In the genomic region with DNA sequence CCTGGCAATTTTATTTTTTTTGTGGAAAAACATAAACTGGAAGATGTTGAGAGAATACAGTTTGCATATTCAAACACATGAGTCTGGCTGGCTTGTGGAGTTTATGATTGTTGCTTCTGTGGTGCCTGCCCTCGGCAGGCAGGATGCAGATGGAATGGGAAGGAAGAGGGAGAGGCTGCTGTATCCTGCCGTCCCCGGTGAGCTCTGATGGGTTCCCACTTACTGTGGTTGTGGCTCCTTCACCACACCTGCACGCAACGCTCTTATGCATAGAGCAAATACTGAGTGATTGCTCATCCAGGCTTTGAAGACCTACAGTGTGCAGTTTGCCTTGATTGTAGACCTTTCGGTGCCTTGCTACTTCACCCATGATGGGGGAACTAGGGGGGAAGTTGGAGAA, we compare ENCODE assay signal across 22 mouse cellular contexts. TPM values are rescaled to one million over a fixed set of nuclear protein-coding genes. Genes with fewer than 3 reads are reported as not detected.
A peak's percentile ranks its signal among the peaks of the same experiment; 100 is the strongest.
DNase-seq lines count a peak whose midpoint lies in the region; ATAC-seq lines count a peak whose summit lies in the region.
"Had no signal": no experiment of that assay in that cellular context is flagged by ENCODE, and none has a peak within 500 bp of the region (broad histone marks: within the 10 kb centered on the region; RNA-seq: fewer than 3 reads in every experiment).

No protein-coding gene starts in this region.

- H3K4me3 ChIP-seq in hindbrain, embryonic 14.5 days (replicated peaks; ENCODE audit: low read length) = no peak overlapping the region

- no peak overlapping the region for H3K9ac ChIP-seq in hindbrain, embryonic 14.5 days

- WGBS in hindbrain, embryonic 14.5 days = 90% methylated on average over 6 of the region's 6 CpGs

- peaks cover 19% of the 10 kb centered on the region for H3K36me3 ChIP-seq in hindbrain, embryonic 14.5 days (replicated peaks; ENCODE audit: control insufficient read depth, insufficient read depth)

- ATAC-seq in hematopoietic stem cell, adult 5-6 weeks (replicated peaks in 1 of 2; ENCODE audit: insufficient read depth in 1 of 2, low FRiP score in 2 of 2, low TSS enrichment in 1 of 2, low read depth in 1 of 2, poor library complexity in 2 of 2, severe bottlenecking in 2 of 2) = peak; percentile 75 to 87
- no peak for ATAC-seq in hindbrain, embryonic 14.5 days (ENCODE audit: low FRiP score)
- ATAC-seq: activated CD4-positive, CD25-positive, alpha-beta regulatory T cell, adult 4 months; CD4-positive, CD25-positive, alpha-beta regulatory T cell, adult 4 months; Patski had no signal

- H3K4me2 ChIP-seq in hindbrain, embryonic 14.5 days (replicated peaks) = no peak overlapping the region

- no peak overlapping the region for H3K27ac ChIP-seq in hindbrain, embryonic 14.5 days

- peaks cover 3% of the 10 kb centered on the region; the same call in 1 of the 2 replicates for H3K4me1 ChIP-seq in hindbrain, embryonic 14.5 days (replicated peaks; ENCODE audit: control insufficient read depth, insufficient read depth, low read length)

- no peaks in the 10 kb centered on the region for H3K27me3 ChIP-seq in hindbrain, embryonic 14.5 days (ENCODE audit: control insufficient read depth, insufficient read depth, low read length)

- DNase-seq in 416B (ENCODE audit: low read depth) = peak; percentile 40
- no peak for DNase-seq in lung, postnatal 10 days
- DNase-seq in hindbrain, embryonic 14.5 days (ENCODE audit: low spot score) = no peak
- DNase-seq: adrenal gland, adult 2 months; adrenal gland, adult 8-10 months; adrenal gland, postnatal 10 days; adrenal gland, postnatal 14 days; adrenal gland, postnatal 25 days; adrenal gland, postnatal 36 days; B cell, adult 2 months; cerebellum, adult 11 months; cerebellum, adult 11-12 months; cerebellum, adult 18-20 months; cerebellum, adult 2 months had no signal

- no peaks in the 10 kb centered on the region for H3K9me3 ChIP-seq in hindbrain, embryonic 14.5 days (ENCODE audit: control insufficient read depth, low read length)
- H3K9me3 ChIP-seq: G1E had no signal

RNA-seq across cellular contexts. Expression of a gene that starts 12.3 kb away (rescaled TPM):
- total RNA-seq in hematopoietic stem cell, adult 5-6 weeks (2017) = not detected in 2 replicates
- polyA plus RNA-seq in hindbrain, embryonic 14.5 days (2014; fragmentation: Nextera tagmentation; extraction: Ambion mirVana) = 1.2 and 1.5 TPM in 2 replicates
- total RNA-seq: CH12.LX, G1E, MEL had no signal
- polyA plus RNA-seq: activated CD4-positive, CD25-positive, alpha-beta regulatory T cell, adult 4 months; C2C12; CD4-positive, CD25-positive, alpha-beta regulatory T cell, adult 4 months; G1E had no signal

RNA-seq across cellular contexts. Expression of a gene that starts 54.7 kb away (rescaled TPM):
- total RNA-seq in hematopoietic stem cell, adult 5-6 weeks (2017) = 36.7 and 48.5 TPM in 2 replicates
- 28.2 and 29.3 TPM in 2 replicates for polyA plus RNA-seq in hindbrain, embryonic 14.5 days (2014; fragmentation: Nextera tagmentation; extraction: Ambion mirVana)

RNA-seq across cellular contexts. Expression of a gene that starts 58.1 kb away (rescaled TPM):
- not detected in 2 replicates for total RNA-seq in hematopoietic stem cell, adult 5-6 weeks (2017)
- 0.33 and 0.43 TPM in 2 replicates for polyA plus RNA-seq in hindbrain, embryonic 14.5 days (2014; fragmentation: Nextera tagmentation; extraction: Ambion mirVana)
- polyA plus RNA-seq: activated CD4-positive, CD25-positive, alpha-beta regulatory T cell, adult 4 months; C2C12; CD4-positive, CD25-positive, alpha-beta regulatory T cell, adult 4 months; G1E had no signal
